Mouse (Mus musculus) myocyte (in vitro differentiated cells): ENCODE results near the gene Slc39a11.
A peak's percentile ranks its signal among the peaks of the same experiment; 100 is the strongest.

Experiments
- CEBPB ChIP-seq: IDR thresholded peaks from 2 replicates; pipeline ENCODE4 v1.6.1; 2011; ENCODE audit warnings: mild to moderate bottlenecking, moderate library complexity; ENCODE audit not compliant: poor library complexity, insufficient read depth, severe bottlenecking
- E2F4 ChIP-seq: IDR thresholded peaks from one replicate; pipeline ENCODE4 v1.6.1; 2011; ENCODE audit warnings: mild to moderate bottlenecking, control low read depth, moderate library complexity; ENCODE audit not compliant: insufficient read depth
- MAX ChIP-seq: IDR thresholded peaks from one replicate; pipeline ENCODE4 v1.6.1; 2011; ENCODE audit warnings: low read depth, mild to moderate bottlenecking, control low read depth
- MYOD1 ChIP-seq, 3 experiments: IDR thresholded peaks; one replicate each; pipeline ENCODE4 v1.6.1; 2011; ENCODE audit warnings: control low read depth in 2 of 3, low read depth in 2 of 3, mild to moderate bottlenecking in 2 of 3, moderate library complexity in 1 of 3; ENCODE audit not compliant: insufficient read length in 2 of 3, control insufficient read depth in 1 of 3
- MYOG ChIP-seq, 3 experiments: IDR thresholded peaks; one replicate each; pipeline ENCODE4 v1.6.1; 2011; ENCODE audit warnings: control low read depth in 2 of 3, low read depth in 2 of 3, mild to moderate bottlenecking in 2 of 3; ENCODE audit not compliant: insufficient read length in 2 of 3, control insufficient read depth in 1 of 3, insufficient read depth in 1 of 3
- POLR2A ChIP-seq: IDR thresholded peaks from one replicate; pipeline ENCODE4 v1.6.1; 2011; ENCODE audit warnings: low read depth, mild to moderate bottlenecking, control low read depth, moderate library complexity; ENCODE audit not compliant: insufficient read length
- POLR2AphosphoS2 ChIP-seq: IDR thresholded peaks from one replicate; pipeline ENCODE4 v1.6.1; 2011; ENCODE audit warnings: low read depth, control low read depth; ENCODE audit not compliant: insufficient read length
- REST ChIP-seq: IDR thresholded peaks from one replicate; pipeline ENCODE4 v1.6.1; 2011; ENCODE audit warnings: mild to moderate bottlenecking, control low read depth, moderate library complexity; ENCODE audit not compliant: insufficient read depth, insufficient read length
- SRF ChIP-seq: IDR thresholded peaks from one replicate; pipeline ENCODE4 v1.6.1; 2011; ENCODE audit warnings: low read depth; ENCODE audit not compliant: control insufficient read depth, insufficient read length
- TCF12 ChIP-seq: IDR thresholded peaks from one replicate; pipeline ENCODE4 v1.6.1; 2011; ENCODE audit warnings: mild to moderate bottlenecking, control low read depth; ENCODE audit not compliant: poor library complexity, insufficient read depth, severe bottlenecking
- USF1 ChIP-seq: IDR thresholded peaks from one replicate; pipeline ENCODE4 v1.6.1; 2011; ENCODE audit warnings: low read depth, mild to moderate bottlenecking, control low read depth, moderate library complexity

GRCm38 (mm10) chr11:113684707-113685426 is 35.0 kb upstream of the Slc39a11 start:
- TF ChIP-seq POLR2A (no peak), MYOG (IDR thresholded peaks at IDR 0.05; ENCODE audit: control insufficient read depth in 1 of 3, insufficient read depth in 1 of 3, insufficient read length in 2 of 3, low read depth in 2 of 3) (peak in 1 of 3 experiments; percentile 18), E2F4 (no peak), TCF12 (no peak), MYOD1 (IDR thresholded peaks at IDR 0.05; ENCODE audit: control insufficient read depth in 1 of 3, insufficient read length in 2 of 3, low read depth in 2 of 3) (peak in 1 of 3 experiments; percentile 6), USF1 (no peak), MAX (no peak), CEBPB (no peak), POLR2AphosphoS2 (no peak), REST (no peak), SRF (no peak)
